30 mouse cellular contexts compared by ENCODE assay signal in genomic region chr10:25439163-25439562, GRCm38 (mm10).
DNase-seq lines count a peak whose midpoint lies in the region; ATAC-seq and TF ChIP-seq lines count a peak whose summit lies in the region.
"Had no signal": no experiment of that assay in that cellular context is flagged by ENCODE, and none has a peak within 500 bp of the region (broad histone marks: within the 10 kb centered on the region; RNA-seq: fewer than 3 reads in every experiment).

No protein-coding gene starts in this region.

- DNase-seq in embryo, embryonic 10 days (ENCODE audit: low spot score) = peak; percentile 60
- DNase-seq in embryo, embryonic 11 days = no peak
- no peak for DNase-seq in liver, postnatal 0 days
- no peak for DNase-seq in liver, embryonic 11.5 days (ENCODE audit: low spot score)
- peak; percentile 70 for DNase-seq in R1 (ENCODE audit: low read depth, low spot score)
- peak; percentile 75 for DNase-seq in retina, postnatal 1 day
- no peak for DNase-seq in hindbrain, embryonic 10.5 days (ENCODE audit: low spot score)
- DNase-seq: adrenal gland, postnatal 25 days; cerebellum, adult 9-10 months; cerebellum, postnatal 36 days; forebrain, postnatal 0 days; gastrocnemius, postnatal 10 days; heart, postnatal 36 days; kidney, postnatal 25 days; liver, embryonic 13.5 days; lung, adult 2 months; right cerebral cortex, postnatal 25 days; thymus, postnatal 14 days had no signal

- H3K27me3 ChIP-seq in liver, postnatal 0 days (ENCODE audit: insufficient read depth, low read length) = no peaks in the 10 kb centered on the region
- H3K27me3 ChIP-seq in liver, embryonic 11.5 days (replicated peaks; ENCODE audit: control insufficient read depth, insufficient read depth, low read length) = no peaks in the 10 kb centered on the region
- no peaks in the 10 kb centered on the region for H3K27me3 ChIP-seq in hindbrain, embryonic 10.5 days (ENCODE audit: insufficient read depth, poor library complexity, severe bottlenecking)
- no peaks in the 10 kb centered on the region for H3K27me3 ChIP-seq in intestine, embryonic 16.5 days (replicated peaks; ENCODE audit: control insufficient read depth, insufficient read depth, low read length)
- H3K27me3 ChIP-seq: embryonic facial prominence, embryonic 15.5 days; forebrain, embryonic 12.5 days; hindbrain, embryonic 13.5 days; liver, embryonic 13.5 days; midbrain, embryonic 12.5 days; neural tube, embryonic 13.5 days; stomach, embryonic 15.5 days had no signal

- no peak overlapping the region for H3K4me2 ChIP-seq in liver, postnatal 0 days (ENCODE audit: low read depth, low read length)
- H3K4me2 ChIP-seq in liver, embryonic 11.5 days = no peak overlapping the region
- H3K4me2 ChIP-seq in intestine, embryonic 16.5 days (ENCODE audit: low read depth, low read length) = no peak overlapping the region
- H3K4me2 ChIP-seq: embryonic facial prominence, embryonic 15.5 days; forebrain, embryonic 12.5 days; heart, embryonic 11.5 days; hindbrain, embryonic 13.5 days; liver, embryonic 13.5 days; midbrain, embryonic 12.5 days; neural tube, embryonic 13.5 days; stomach, embryonic 15.5 days had no signal

- H3K27ac ChIP-seq in liver, postnatal 0 days (ENCODE audit: low read depth) = no peak overlapping the region
- H3K27ac ChIP-seq in liver, embryonic 11.5 days (ENCODE audit: low read depth, low read length) = no peak overlapping the region
- no peak overlapping the region; the same call in 1 of the 2 replicates for H3K27ac ChIP-seq in hindbrain, embryonic 10.5 days
- H3K27ac ChIP-seq in intestine, embryonic 16.5 days (ENCODE audit: low read length) = no peak overlapping the region
- H3K27ac ChIP-seq: embryonic facial prominence, embryonic 10.5 days; embryonic facial prominence, embryonic 15.5 days; forebrain, embryonic 12.5 days; hindbrain, embryonic 13.5 days; left cerebral cortex, adult 2 months; liver, embryonic 13.5 days; midbrain, embryonic 12.5 days; neural tube, embryonic 13.5 days; stomach, embryonic 15.5 days had no signal

- H3K36me3 ChIP-seq in liver, postnatal 0 days (replicated peaks; ENCODE audit: insufficient read depth, low read length) = peaks cover 5% of the 10 kb centered on the region
- H3K36me3 ChIP-seq in liver, embryonic 11.5 days (ENCODE audit: control insufficient read depth, insufficient read depth, low read length) = peaks cover 4% of the 10 kb centered on the region; the same call in 1 of the 2 replicates
- H3K36me3 ChIP-seq in hindbrain, embryonic 10.5 days = peaks cover 4% of the 10 kb centered on the region; the same call in 1 of the 2 replicates
- peaks cover 5% of the 10 kb centered on the region; the same call in 1 of the 2 replicates for H3K36me3 ChIP-seq in intestine, embryonic 16.5 days (ENCODE audit: control insufficient read depth, insufficient read depth, low read length)
- H3K36me3 ChIP-seq: forebrain, embryonic 12.5 days; hindbrain, embryonic 13.5 days; midbrain, embryonic 12.5 days; stomach, embryonic 15.5 days had no signal

- 63% methylated on average over 4 of the region's 4 CpGs for WGBS in liver, postnatal 0 days (ENCODE audit: insufficient replicate concordance)
- 62% methylated on average over 4 of the region's 4 CpGs for WGBS in liver, embryonic 11.5 days
- 65% methylated on average over 4 of the region's 4 CpGs for WGBS in hindbrain, embryonic 10.5 days
- WGBS in intestine, embryonic 16.5 days = 52% methylated on average over 4 of the region's 4 CpGs

- peaks cover 15% of the 10 kb centered on the region for H3K4me1 ChIP-seq in liver, postnatal 0 days (ENCODE audit: insufficient read depth)
- peaks cover 3% of the 10 kb centered on the region; the same call in 1 of the 2 replicates for H3K4me1 ChIP-seq in liver, embryonic 11.5 days (replicated peaks; ENCODE audit: control insufficient read depth, insufficient read depth, low read length)
- H3K4me1 ChIP-seq in hindbrain, embryonic 10.5 days (replicated peaks) = peaks cover 21% of the 10 kb centered on the region
- peaks cover 12% of the 10 kb centered on the region for H3K4me1 ChIP-seq in intestine, embryonic 16.5 days (ENCODE audit: control insufficient read depth, insufficient read depth, low read length)
- H3K4me1 ChIP-seq: forebrain, embryonic 12.5 days; hindbrain, embryonic 13.5 days; midbrain, embryonic 12.5 days; neural tube, embryonic 13.5 days had no signal

- H3K4me3 ChIP-seq in liver, postnatal 0 days (ENCODE audit: low read depth, low read length) = no peak overlapping the region
- H3K4me3 ChIP-seq in liver, embryonic 11.5 days (ENCODE audit: low read depth, low read length) = no peak overlapping the region
- H3K4me3 ChIP-seq in hindbrain, embryonic 10.5 days = no peak overlapping the region
- no peak overlapping the region for H3K4me3 ChIP-seq in intestine, embryonic 16.5 days (ENCODE audit: low read length)
- H3K4me3 ChIP-seq: embryonic facial prominence, embryonic 10.5 days; embryonic facial prominence, embryonic 15.5 days; forebrain, embryonic 12.5 days; hindbrain, embryonic 13.5 days; left cerebral cortex, adult 2 months; liver, embryonic 13.5 days; midbrain, embryonic 12.5 days; neural tube, embryonic 13.5 days; stomach, embryonic 15.5 days had no signal

- H3K9me3 ChIP-seq in liver, postnatal 0 days (ENCODE audit: low read length) = no peaks in the 10 kb centered on the region
- no peaks in the 10 kb centered on the region for H3K9me3 ChIP-seq in liver, embryonic 11.5 days (ENCODE audit: control insufficient read depth, low read length)
- H3K9me3 ChIP-seq in hindbrain, embryonic 10.5 days = no peaks in the 10 kb centered on the region
- no peaks in the 10 kb centered on the region for H3K9me3 ChIP-seq in intestine, embryonic 16.5 days (ENCODE audit: control insufficient read depth, low read length)
- H3K9me3 ChIP-seq: embryonic facial prominence, embryonic 10.5 days; embryonic facial prominence, embryonic 15.5 days; forebrain, embryonic 12.5 days; hindbrain, embryonic 13.5 days; liver, embryonic 13.5 days; midbrain, embryonic 12.5 days; neural tube, embryonic 13.5 days; stomach, embryonic 15.5 days had no signal

- ATAC-seq in liver, postnatal 0 days = peak; percentile 79
- no peak for ATAC-seq in liver, embryonic 11.5 days (replicated peaks; ENCODE audit: low FRiP score)
- ATAC-seq in intestine, embryonic 16.5 days = no peak
- ATAC-seq: CD4-positive, CD25-positive, alpha-beta regulatory T cell, adult 4 months; forebrain, postnatal 0 days; intestine, postnatal 0 days had no signal

- no peak for TF ChIP-seq CTCF in liver, postnatal 0 days (IDR thresholded peaks at IDR 0.05; ENCODE audit: low read depth)

- no peak overlapping the region for H3K9ac ChIP-seq in liver, postnatal 0 days (replicated peaks)
- H3K9ac ChIP-seq in liver, embryonic 11.5 days (ENCODE audit: low read depth, low read length) = no peak overlapping the region
- no peak overlapping the region for H3K9ac ChIP-seq in intestine, embryonic 16.5 days (ENCODE audit: low read depth, low read length)
- H3K9ac ChIP-seq: embryonic facial prominence, embryonic 15.5 days; forebrain, embryonic 12.5 days; forebrain, postnatal 0 days; hindbrain, embryonic 13.5 days; liver, embryonic 13.5 days; midbrain, embryonic 12.5 days; neural tube, embryonic 13.5 days; stomach, embryonic 15.5 days had no signal

- no peak for TF ChIP-seq EP300 in liver, postnatal 0 days (IDR thresholded peaks at IDR 0.05; ENCODE audit: low read depth)

Comparison
In these comparisons a context has a peak if more than half of its experiments do, and no peak if none do; other contexts are left out.
1. DNase-seq: peak in embryo, embryonic 10 days (single experiment), R1 (single experiment) and retina, postnatal 1 day (single experiment); none in embryo, embryonic 11 days (single experiment), liver, postnatal 0 days (single experiment), liver, embryonic 11.5 days (single experiment) and hindbrain, embryonic 10.5 days (single experiment).